Mouse (Mus musculus) stomach, embryonic 16.5 days (tissue): ENCODE results near the gene Fbxo31. TPM values are rescaled to one million over a fixed set of nuclear protein-coding genes. Genes with fewer than 3 reads are reported as not detected.

ENCODE experiments used
- ATAC-seq: fragments of 200-750 bp; cut with Nextera tagmentation; 2 replicates; pipeline ENCODE4 v1.8.0; 2017; ENCODE audit warnings: moderate number of reproducible peaks, moderate TSS enrichment; ENCODE audit not compliant: insufficient read depth, low FRiP score
- H3K27ac ChIP-seq: fragments of 300-500 bp; sonication (generic); 2 replicates; pipeline ENCODE4 v1.5.1; 2014; ENCODE audit warnings: low read length
- H3K27me3 ChIP-seq: fragments of 300-500 bp; sonication (generic); 2 replicates; pipeline ENCODE4 v1.6.1; 2014; ENCODE audit warnings: low read length, control low read depth, mixed read lengths; ENCODE audit not compliant: control insufficient read depth, insufficient read depth
- H3K36me3 ChIP-seq: fragments of 300-500 bp; sonication (generic); 2 replicates; pipeline ENCODE4 v1.6.1; 2014; ENCODE audit warnings: low read length; ENCODE audit not compliant: control insufficient read depth, insufficient read depth
- H3K4me1 ChIP-seq: fragments of 300-500 bp; sonication (generic); 2 replicates; pipeline ENCODE4 v1.6.1; 2014; ENCODE audit warnings: low read length, control low read depth, mixed read lengths; ENCODE audit not compliant: control insufficient read depth, insufficient read depth
- H3K4me2 ChIP-seq: fragments of 300-500 bp; sonication (generic); 2 replicates; pipeline ENCODE4 v1.6.1; 2014; ENCODE audit warnings: low read depth, low read length, mixed read lengths
- H3K4me3 ChIP-seq: fragments of 300-500 bp; sonication (generic); replicated peaks from 2 replicates; pipeline ENCODE4 v1.5.1; 2014; ENCODE audit warnings: mild to moderate bottlenecking, low read length
- H3K9ac ChIP-seq: fragments of 300-500 bp; sonication (generic); 2 replicates; pipeline ENCODE4 v1.6.1; 2014; ENCODE audit warnings: low read length
- H3K9me3 ChIP-seq: fragments of 300-500 bp; sonication (generic); replicated peaks from 2 replicates; pipeline ENCODE4 v1.6.1; 2016; ENCODE audit warnings: low read length, control low read depth; ENCODE audit not compliant: control insufficient read depth
- WGBS: fragments of 180-500 bp; shearing (Covaris S2); extraction: QIAGEN DNeasy Blood & Tissue Kit; methylation state at CpG from one replicate; pipeline ENCODE4 v1.1.7; 2014; 5-methylcytosine and 5-hydroxymethylcytosine counted together
- polyA plus RNA-seq: library from polyadenylated mRNA; unstranded; fragments of >200 nt; fragmentation: Nextera tagmentation; extraction: Ambion mirVana; gene quantifications from 2 replicates; pipeline ENCODE4 v1.2.1, GENCODE M21; 2015

Gene Fbxo31
- polyA plus RNA-seq, 1 experiment from 2014 or later = 14.0 TPM

DNA sequence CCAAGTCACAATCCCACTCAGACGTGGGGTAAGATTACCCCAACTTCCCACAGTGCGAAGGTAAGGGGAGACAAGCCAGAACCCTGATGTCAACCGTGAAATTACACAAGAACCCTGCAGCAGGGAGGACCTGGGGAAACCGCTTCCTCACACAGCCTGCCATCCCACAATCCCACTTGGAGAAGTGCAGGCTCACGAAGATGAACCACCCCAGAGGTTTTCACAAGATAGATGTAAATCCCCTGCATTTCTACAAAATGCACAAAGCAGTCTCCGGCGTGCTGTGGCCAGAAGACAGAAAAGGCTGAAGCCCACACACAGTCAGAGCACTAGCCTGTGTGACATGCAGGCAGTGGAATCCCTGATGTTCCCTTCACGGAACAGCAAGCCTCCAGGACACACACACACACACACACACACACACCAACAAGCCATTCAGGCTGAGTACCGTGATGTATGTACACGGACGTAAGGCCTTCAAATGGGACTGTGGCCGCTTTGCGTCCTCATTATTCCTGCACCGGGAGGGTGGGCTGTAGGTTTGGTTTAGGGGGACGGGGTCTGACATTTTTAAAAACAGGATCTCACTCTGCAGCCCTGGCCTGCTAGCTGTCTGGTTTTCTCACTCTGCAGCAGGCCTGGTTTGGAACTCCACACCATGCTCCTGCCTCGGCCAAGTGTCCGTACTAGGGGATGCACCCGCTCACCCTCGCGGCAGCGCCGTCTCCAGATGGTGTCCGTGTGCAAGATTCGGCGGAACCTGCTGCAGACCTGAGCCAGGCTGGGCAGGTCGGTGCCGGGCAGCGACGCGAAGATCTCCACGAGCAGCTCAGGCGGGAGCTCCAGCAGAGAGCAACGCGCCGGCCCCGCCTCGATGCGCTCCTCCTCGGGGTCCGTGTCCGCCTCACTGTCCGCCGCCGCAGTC, 593 bp downstream of the Fbxo31 start:
- Histone ChIP-seq H3K9me3 (no peaks in the 10 kb centered on the region), H3K4me3 (peak overlapping the region; percentile 97), H3K27me3 (no peaks in the 10 kb centered on the region), H3K9ac (peak overlapping the region; percentile 92), H3K4me1 (peaks cover 34% of the 10 kb centered on the region; the same call in 1 of the 2 replicates), H3K36me3 (no peaks in the 10 kb centered on the region), H3K4me2 (peak overlapping the region; percentile 90), H3K27ac (peak overlapping the region; percentile 46)
- peak; percentile 16; the same call in 1 of the 2 replicates for ATAC-seq
- 1% methylated on average over 44 of the region's 44 CpGs for WGBS

DNA sequence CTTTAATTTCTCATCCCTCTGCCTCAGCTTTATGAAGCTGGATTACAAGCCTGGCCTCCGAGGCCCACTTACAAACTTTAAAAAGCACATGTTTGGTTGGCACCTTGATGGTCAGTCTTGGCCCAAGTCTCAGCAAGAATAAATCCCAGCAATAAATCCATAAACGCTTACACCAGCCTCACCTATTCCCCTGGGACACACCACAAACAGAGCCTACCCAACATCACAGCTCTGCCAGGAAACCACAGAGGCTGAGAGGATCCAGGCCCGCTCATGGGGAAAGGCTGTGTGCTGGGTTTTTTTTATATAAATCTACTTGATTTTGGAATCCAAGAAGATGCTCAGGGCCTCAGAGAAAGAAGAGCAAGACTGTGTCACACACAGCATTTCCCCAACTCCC, 2.9 kb downstream of the Fbxo31 start:
- Histone ChIP-seq H3K4me1 (peaks cover 32% of the 10 kb centered on the region; the same call in 1 of the 2 replicates), H3K36me3 (no peaks in the 10 kb centered on the region), H3K27ac (no peak overlapping the region), H3K9me3 (no peaks in the 10 kb centered on the region), H3K27me3 (no peaks in the 10 kb centered on the region), H3K4me2 (no peak overlapping the region), H3K4me3 (no peak overlapping the region), H3K9ac (no peak overlapping the region)
- no peak for ATAC-seq
- WGBS = 85% methylated on average over 3 of the region's 3 CpGs

- H3K36me3 ChIP-seq = no peaks in the 10 kb centered on the region
- peak; percentile 55; the same call in 1 of the 2 replicates for ATAC-seq
- WGBS = 28% methylated on average over 3 of the region's 3 CpGs
Measured at GRCm38 (mm10) chr8:121573275-121573674, 5.3 kb downstream of the Fbxo31 start.

DNA sequence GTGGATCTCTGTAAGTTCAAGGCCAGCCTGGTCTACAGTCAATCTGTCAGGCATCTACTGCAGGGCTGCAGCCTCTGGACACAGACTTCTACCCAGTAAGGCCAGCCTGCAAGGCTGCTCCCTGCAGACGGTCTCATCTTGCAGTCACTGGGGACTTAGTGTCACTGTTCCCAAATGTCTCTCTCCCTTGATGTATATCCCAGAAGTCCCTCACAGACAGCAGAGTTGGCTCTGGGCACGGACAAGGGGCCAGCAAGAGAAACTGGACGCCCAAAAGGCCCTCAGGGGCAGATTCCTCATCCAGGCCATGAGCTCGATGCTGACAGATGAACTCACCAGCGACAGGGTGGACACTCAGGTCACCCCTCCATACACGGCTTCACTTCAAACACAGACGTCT, 6.5 kb downstream of the Fbxo31 start:
- Histone ChIP-seq H3K36me3 (no peaks in the 10 kb centered on the region), H3K27me3 (no peaks in the 10 kb centered on the region), H3K9me3 (no peaks in the 10 kb centered on the region), H3K9ac (no peak overlapping the region), H3K4me2 (no peak overlapping the region), H3K27ac (no peak overlapping the region), H3K4me3 (no peak overlapping the region), H3K4me1 (peaks cover 18% of the 10 kb centered on the region; the same call in 1 of the 2 replicates)
- 74% methylated on average over 7 of the region's 7 CpGs for WGBS
- ATAC-seq = no peak

More at GRCm38 (mm10) chr8:121573275-121573674, 5.3 kb downstream of the Fbxo31 start:
- Histone ChIP-seq H3K4me1 (peaks cover 26% of the 10 kb centered on the region; the same call in 1 of the 2 replicates), H3K4me3 (no peak overlapping the region), H3K9me3 (no peaks in the 10 kb centered on the region), H3K27me3 (no peaks in the 10 kb centered on the region), H3K4me2 (no peak overlapping the region), H3K27ac (no peak overlapping the region), H3K9ac (no peak overlapping the region)

DNA sequence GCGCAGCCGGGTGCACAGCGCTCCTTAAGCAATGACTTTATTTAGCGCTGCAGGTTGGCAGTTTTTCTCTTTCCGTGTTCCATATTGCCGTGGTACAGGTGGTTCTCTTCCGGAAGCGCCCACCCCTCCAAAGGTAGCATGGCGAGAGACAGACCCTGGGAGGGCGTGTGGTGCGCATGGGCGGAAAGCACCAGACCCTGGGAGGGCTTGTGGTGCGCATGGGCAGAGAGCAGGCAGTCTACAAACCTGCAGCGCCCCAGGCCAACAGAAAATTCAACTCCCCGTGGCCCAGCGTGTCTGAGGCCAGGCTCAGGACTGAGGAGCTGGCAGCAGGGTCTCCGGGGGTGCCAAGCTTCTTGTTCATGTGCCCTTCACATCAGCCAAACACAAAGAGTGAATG, 7.8 kb downstream of the Fbxo31 start:
- peaks cover 12% of the 10 kb centered on the region; the same call in 1 of the 2 replicates for H3K4me1 ChIP-seq
- no peaks in the 10 kb centered on the region for H3K9me3 ChIP-seq
- H3K4me2 ChIP-seq = no peak overlapping the region
- no peaks in the 10 kb centered on the region for H3K27me3 ChIP-seq
- H3K36me3 ChIP-seq = no peaks in the 10 kb centered on the region
- 70% methylated on average over 17 of the region's 17 CpGs for WGBS
- no peak overlapping the region for H3K4me3 ChIP-seq
- H3K9ac ChIP-seq = no peak overlapping the region
- ATAC-seq = no peak
- H3K27ac ChIP-seq = no peak overlapping the region

GRCm38 (mm10) chr8:121570335-121570734, 8.3 kb downstream of the Fbxo31 start:
- H3K9ac ChIP-seq = no peak overlapping the region
- ATAC-seq = no peak
- H3K27ac ChIP-seq = no peak overlapping the region
- peaks cover 12% of the 10 kb centered on the region; the same call in 1 of the 2 replicates for H3K4me1 ChIP-seq
- no peaks in the 10 kb centered on the region for H3K27me3 ChIP-seq
- 0 out of 2 replicates have a peak overlapping the region, but pooled peaks have one; percentile 7 for H3K4me2 ChIP-seq
- no peaks in the 10 kb centered on the region for H3K9me3 ChIP-seq
- WGBS = 70% methylated on average over 21 of the region's 21 CpGs
- H3K4me3 ChIP-seq = no peak overlapping the region
- no peaks in the 10 kb centered on the region for H3K36me3 ChIP-seq

- Histone ChIP-seq H3K9ac (no peak overlapping the region), H3K4me3 (no peak overlapping the region), H3K4me2 (no peak overlapping the region), H3K27ac (no peak overlapping the region), H3K9me3 (no peaks in the 10 kb centered on the region), H3K27me3 (no peaks in the 10 kb centered on the region), H3K36me3 (no peaks in the 10 kb centered on the region), H3K4me1 (0 out of 2 replicates have a peak, but pooled peaks cover 7% of the 10 kb centered on the region)
- WGBS = 49% methylated on average over 6 of the region's 6 CpGs
- ATAC-seq = no peak
Measured at GRCm38 (mm10) chr8:121568321-121568720, 10.3 kb downstream of the Fbxo31 start.

- H3K36me3 ChIP-seq = peaks cover 10% of the 10 kb centered on the region; the same call in 1 of the 2 replicates
- 63% methylated on average over 6 of the region's 6 CpGs for WGBS
- no peak overlapping the region for H3K9ac ChIP-seq
- H3K4me2 ChIP-seq = no peak overlapping the region
- H3K4me1 ChIP-seq = 0 out of 2 replicates have a peak, but pooled peaks cover 3% of the 10 kb centered on the region
- no peak overlapping the region for H3K4me3 ChIP-seq
- no peaks in the 10 kb centered on the region for H3K9me3 ChIP-seq
- no peak overlapping the region; the same call in 1 of the 2 replicates for H3K27ac ChIP-seq
- H3K27me3 ChIP-seq = no peaks in the 10 kb centered on the region
- no peak for ATAC-seq
Measured at GRCm38 (mm10) chr8:121563701-121564100, 14.9 kb downstream of the Fbxo31 start.

DNA sequence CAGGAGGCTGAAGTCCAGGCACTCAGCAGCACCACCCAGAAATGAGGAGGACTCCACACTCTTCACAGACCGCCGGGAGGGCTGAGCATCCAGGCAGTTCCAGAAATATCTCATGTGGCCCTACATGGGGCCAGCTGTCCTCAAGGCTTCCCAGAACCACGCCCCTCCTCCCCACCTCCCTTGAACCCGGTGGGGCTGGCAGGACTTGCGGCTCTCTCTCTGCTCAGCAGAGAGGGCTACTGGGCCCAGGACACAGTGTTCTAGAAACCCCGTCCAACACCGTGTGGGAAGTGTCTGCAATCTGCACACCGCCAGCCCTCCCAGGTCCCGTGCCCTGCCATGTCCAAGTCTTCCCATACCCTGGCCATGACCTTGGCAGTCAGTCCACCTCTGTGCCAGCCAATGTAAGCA, 15.7 kb downstream of the Fbxo31 start:
- H3K4me3 ChIP-seq = no peak overlapping the region
- WGBS = 67% methylated on average over 9 of the region's 9 CpGs
- no peaks in the 10 kb centered on the region for H3K9me3 ChIP-seq
- H3K27ac ChIP-seq = no peak overlapping the region
- H3K9ac ChIP-seq = no peak overlapping the region
- no peaks in the 10 kb centered on the region for H3K27me3 ChIP-seq
- H3K4me2 ChIP-seq = no peak overlapping the region
- H3K4me1 ChIP-seq = no peaks in the 10 kb centered on the region
- peaks cover 10% of the 10 kb centered on the region; the same call in 1 of the 2 replicates for H3K36me3 ChIP-seq
- peak; percentile 58; the same call in 1 of the 2 replicates for ATAC-seq
